Mouse (Mus musculus): ENCODE data around the gene Pfkm.

- TF ChIP-seq EP300 (IDR thresholded peaks at IDR 0.05; ENCODE audit: low read length): no peak
- TF ChIP-seq CTCF (conservative IDR thresholded peaks at IDR 0.05 in 1 of 2, IDR thresholded peaks at IDR 0.05 in 1 of 2; ENCODE audit: low read depth in 2 of 2, low read length in 2 of 2): no peak
- TF ChIP-seq ZKSCAN1 (IDR thresholded peaks at IDR 0.05; ENCODE audit: borderline replicate concordance, low read depth, low read length): no peak
- TF ChIP-seq SMC3 (IDR thresholded peaks at IDR 0.05; ENCODE audit: low read depth, low read length): no peak
- no peak for TF ChIP-seq MAFK (IDR thresholded peaks at IDR 0.05; ENCODE audit: insufficient replicate concordance, low read length)
- TF ChIP-seq POLR2AphosphoS2 (IDR thresholded peaks at IDR 0.05; ENCODE audit: low read depth, low read length): no peak
- no peak for TF ChIP-seq CHD1 (IDR thresholded peaks at IDR 0.05; ENCODE audit: low read depth, low read length)
- TF ChIP-seq USF1 (IDR thresholded peaks at IDR 0.05; ENCODE audit: low read depth, low read length): no peak
- no peak for TF ChIP-seq ZMIZ1 (IDR thresholded peaks at IDR 0.05; ENCODE audit: low read depth, low read length)
- TF ChIP-seq MEF2A (IDR thresholded peaks at IDR 0.05; ENCODE audit: borderline replicate concordance, low read depth, low read length): no peak
These were observed 22.7 kb downstream of the Pfkm start for GRCm38 (mm10) chr15:98114852-98115778.

Measured in CH12.LX (cell line).